Mouse (Mus musculus) left cerebral cortex, postnatal 4 days (tissue): ENCODE data around the gene Sparc. TPM values are rescaled to one million over a fixed set of nuclear protein-coding genes. Genes with fewer than 3 reads are reported as not detected.
A peak's percentile ranks its signal among the peaks of the same experiment; 100 is the strongest.

Experiments
- DNase-seq: peaks from one replicate; pipeline ENCODE4 v3.0.0-alpha.2; 2022
- intact Hi-C: fragments of 180-260 bp; cut with DNase I; formaldehyde crosslinking; loops from one replicate; pipeline ENCODE4 v1.15.1; 2025
- total RNA-seq, 2 experiments: library from RNA; stranded (reverse); gene quantifications; 2 replicates each; pipeline ENCODE4 v1.2.3; 2021

Gene Sparc
- total RNA-seq, result 100 to 1,000 TPM; 228 to 243 TPM

GRCm38 (mm10) chr11:55422978-55423377 is at the start of gene Sparc:
Gene Sparc, minus strand, starts transcription at chr11:55423183.
- intact Hi-C loops, result no loop called here
- no peak for DNase-seq

- intact Hi-C loops, result no loop called here
- no peak for DNase-seq
Measured at GRCm38 (mm10) chr11:55471467-55471866, 48.5 kb upstream of the Sparc start.

GRCm38 (mm10) chr11:55470761-55471160 is 47.8 kb upstream of the Sparc start:
- no peak for DNase-seq
- intact Hi-C loops, result no loop called here

- intact Hi-C loops, result no loop called here
- DNase-seq, result peak; percentile 41
Measured at GRCm38 (mm10) chr11:55469923-55470691, 47.1 kb upstream of the Sparc start.

GRCm38 (mm10) chr11:55469048-55469843 is 46.3 kb upstream of the Sparc start, which contains the start of gene G3bp1:
Gene G3bp1, plus strand, starts transcription at chr11:55469685.
- intact Hi-C loops, result no loop called here
- DNase-seq, result peak; percentile 99

GRCm38 (mm10) chr11:55468611-55469047 is 45.6 kb upstream of the Sparc start:
- DNase-seq, result peak; percentile 38
- intact Hi-C loops, result no loop called here

- intact Hi-C loops, result no loop called here
- DNase-seq, result no peak
Measured at GRCm38 (mm10) chr11:55468012-55468411, 45.0 kb upstream of the Sparc start.

- intact Hi-C loops, result no loop called here
- DNase-seq, result no peak
Measured at GRCm38 (mm10) chr11:55465177-55465576, 42.2 kb upstream of the Sparc start.

GRCm38 (mm10) chr11:55464707-55465106 is 41.7 kb upstream of the Sparc start:
- intact Hi-C loops, result no loop called here
- DNase-seq, result no peak

- intact Hi-C loops, result no loop called here
Measured at GRCm38 (mm10) chr11:55462149-55462548, 39.2 kb upstream of the Sparc start.

GRCm38 (mm10) chr11:55461019-55461645 is 38.1 kb upstream of the Sparc start, which contains the start of gene Atox1:
Gene Atox1, minus strand, starts transcription at chr11:55461239.
- intact Hi-C loops, result no loop called here
- peak; percentile 93 for DNase-seq

More at GRCm38 (mm10) chr11:55462149-55462548, 39.2 kb upstream of the Sparc start:
- DNase-seq, result no peak

- DNase-seq, result no peak
- intact Hi-C loops, result no loop called here
Measured at GRCm38 (mm10) chr11:55460559-55461018, 37.6 kb upstream of the Sparc start.

- DNase-seq, result no peak
- intact Hi-C loops, result no loop called here
Measured at GRCm38 (mm10) chr11:55459850-55460558, 37.0 kb upstream of the Sparc start.

GRCm38 (mm10) chr11:55458501-55458900 is 35.5 kb upstream of the Sparc start:
- no peak for DNase-seq
- intact Hi-C loops, result no loop called here

GRCm38 (mm10) chr11:55455166-55455565 is 32.2 kb upstream of the Sparc start:
- no peak for DNase-seq
- intact Hi-C loops, result no loop called here

- intact Hi-C loops, result no loop called here
- no peak for DNase-seq
Measured at GRCm38 (mm10) chr11:55453640-55454039, 30.7 kb upstream of the Sparc start.

- DNase-seq, result no peak
- intact Hi-C loops, result no loop called here
Measured at GRCm38 (mm10) chr11:55450311-55450710, 27.3 kb upstream of the Sparc start.

GRCm38 (mm10) chr11:55449531-55449930 is 26.5 kb upstream of the Sparc start:
- intact Hi-C loops, result loop anchor here (10.0 kb wide), 1 partner anchor 245 kb away; the partner anchor contains the start of gene Slc36a1
- no peak for DNase-seq

- intact Hi-C loops, result loop anchor here (2.0 to 10.0 kb wide), 2 partner anchors 58 to 242 kb away; partner anchors contain the start of gene Slc36a1
Measured at GRCm38 (mm10) chr11:55446579-55446978, 23.6 kb upstream of the Sparc start.

GRCm38 (mm10) chr11:55444772-55445171 is 21.8 kb upstream of the Sparc start:
- intact Hi-C loops, result loop anchor here (10.0 kb wide), 1 partner anchor 240 kb away; the partner anchor contains the start of gene Slc36a1
- no peak for DNase-seq

More at GRCm38 (mm10) chr11:55446579-55446978, 23.6 kb upstream of the Sparc start:
- DNase-seq, result peak; percentile 81
